Mouse (Mus musculus): ENCODE measurements around the gene Flt4. TPM values are rescaled to one million over a fixed set of nuclear protein-coding genes. Genes with fewer than 3 reads are reported as not detected.

Flt4 gene
- polyA plus RNA-seq, 1 experiment: 0.01 TPM

GRCm38 (mm10) chr11:49654651-49655050 is 45.6 kb downstream of the Flt4 start:
- no peaks in the 10 kb centered on the region for H3K79me2 ChIP-seq (ENCODE audit: control insufficient read depth, insufficient read depth)
- no peak overlapping the region for H3K4me3 ChIP-seq
- no peaks in the 10 kb centered on the region for H3K36me3 ChIP-seq (ENCODE audit: control insufficient read depth, insufficient read depth)
- no peak overlapping the region for H3K4me2 ChIP-seq (ENCODE audit: low read depth)
- no peak overlapping the region for H3ac ChIP-seq (ENCODE audit: control insufficient read depth, insufficient read length)
- no peak for TF ChIP-seq MAX (IDR thresholded peaks at IDR 0.05; ENCODE audit: low read depth)
- H3K27me3 ChIP-seq (ENCODE audit: control insufficient read depth, insufficient read depth, insufficient read length): no peaks in the 10 kb centered on the region

GRCm38 (mm10) chr11:49655501-49655900 is 46.4 kb downstream of the Flt4 start:
- Histone ChIP-seq H3K36me3 (ENCODE audit: control insufficient read depth, insufficient read depth) (no peaks in the 10 kb centered on the region), H3ac (ENCODE audit: control insufficient read depth, insufficient read length) (no peak overlapping the region), H3K4me3 (no peak overlapping the region), H3K4me2 (ENCODE audit: low read depth) (no peak overlapping the region), H3K79me2 (ENCODE audit: control insufficient read depth, insufficient read depth) (no peaks in the 10 kb centered on the region), H3K27me3 (ENCODE audit: control insufficient read depth, insufficient read depth, insufficient read length) (no peaks in the 10 kb centered on the region)
- no peak for TF ChIP-seq CEBPB (IDR thresholded peaks at IDR 0.05; ENCODE audit: insufficient read depth, poor library complexity, severe bottlenecking)
- no peak for TF ChIP-seq TCF12 (IDR thresholded peaks at IDR 0.05; ENCODE audit: insufficient read depth, poor library complexity, severe bottlenecking)
- no peak for TF ChIP-seq REST (IDR thresholded peaks at IDR 0.05; ENCODE audit: insufficient read depth, insufficient read length)
- no peak for TF ChIP-seq POLR2AphosphoS2 (IDR thresholded peaks at IDR 0.05; ENCODE audit: insufficient read length, low read depth)
- TF ChIP-seq MYOG (IDR thresholded peaks at IDR 0.05; ENCODE audit: control insufficient read depth in 1 of 3, insufficient read depth in 1 of 3, insufficient read length in 2 of 3, low read depth in 2 of 3): no peak
- TF ChIP-seq SRF (IDR thresholded peaks at IDR 0.05; ENCODE audit: control insufficient read depth, insufficient read length, low read depth): no peak
- no peak for TF ChIP-seq MYOD1 (IDR thresholded peaks at IDR 0.05; ENCODE audit: control insufficient read depth in 1 of 3, insufficient read length in 2 of 3, low read depth in 2 of 3)
- TF ChIP-seq E2F4 (IDR thresholded peaks at IDR 0.05; ENCODE audit: insufficient read depth): no peak
- no peak for TF ChIP-seq POLR2A (IDR thresholded peaks at IDR 0.05; ENCODE audit: insufficient read length, low read depth)
- TF ChIP-seq TCF3 (IDR thresholded peaks at IDR 0.05; ENCODE audit: insufficient read length, low read depth): no peak
- TF ChIP-seq MAX (IDR thresholded peaks at IDR 0.05; ENCODE audit: low read depth): no peak
- TF ChIP-seq USF1 (IDR thresholded peaks at IDR 0.05; ENCODE audit: low read depth): no peak

- Histone ChIP-seq H3K79me2 (ENCODE audit: control insufficient read depth, insufficient read depth) (no peaks in the 10 kb centered on the region), H3K4me3 (no peak overlapping the region), H3K4me2 (ENCODE audit: low read depth) (no peak overlapping the region), H3K27me3 (ENCODE audit: control insufficient read depth, insufficient read depth, insufficient read length) (no peaks in the 10 kb centered on the region), H3K36me3 (ENCODE audit: control insufficient read depth, insufficient read depth) (no peaks in the 10 kb centered on the region), H3ac (ENCODE audit: control insufficient read depth, insufficient read length) (no peak overlapping the region)
- TF ChIP-seq CEBPB (IDR thresholded peaks at IDR 0.05; ENCODE audit: insufficient read depth, poor library complexity, severe bottlenecking) (no peak), TCF12 (IDR thresholded peaks at IDR 0.05; ENCODE audit: insufficient read depth, poor library complexity, severe bottlenecking) (no peak), E2F4 (IDR thresholded peaks at IDR 0.05; ENCODE audit: insufficient read depth) (no peak), POLR2AphosphoS2 (IDR thresholded peaks at IDR 0.05; ENCODE audit: insufficient read length, low read depth) (no peak), REST (IDR thresholded peaks at IDR 0.05; ENCODE audit: insufficient read depth, insufficient read length) (no peak), TCF3 (IDR thresholded peaks at IDR 0.05; ENCODE audit: insufficient read length, low read depth) (no peak), MYOD1 (IDR thresholded peaks at IDR 0.05; ENCODE audit: control insufficient read depth in 1 of 3, insufficient read length in 2 of 3, low read depth in 2 of 3) (no peak), MAX (IDR thresholded peaks at IDR 0.05; ENCODE audit: low read depth) (no peak), SRF (IDR thresholded peaks at IDR 0.05; ENCODE audit: control insufficient read depth, insufficient read length, low read depth) (no peak), MYOG (IDR thresholded peaks at IDR 0.05; ENCODE audit: control insufficient read depth in 1 of 3, insufficient read depth in 1 of 3, insufficient read length in 2 of 3, low read depth in 2 of 3) (no peak), POLR2A (IDR thresholded peaks at IDR 0.05; ENCODE audit: insufficient read length, low read depth) (no peak), USF1 (IDR thresholded peaks at IDR 0.05; ENCODE audit: low read depth) (no peak)
These were observed 49.0 kb downstream of the Flt4 start for GRCm38 (mm10) chr11:49658065-49658464.

- Histone ChIP-seq H3K79me2 (ENCODE audit: control insufficient read depth, insufficient read depth) (no peaks in the 10 kb centered on the region), H3K27me3 (ENCODE audit: control insufficient read depth, insufficient read depth, insufficient read length) (no peaks in the 10 kb centered on the region), H3K36me3 (ENCODE audit: control insufficient read depth, insufficient read depth) (no peaks in the 10 kb centered on the region), H3K4me3 (no peak overlapping the region), H3K4me2 (ENCODE audit: low read depth) (no peak overlapping the region), H3ac (ENCODE audit: control insufficient read depth, insufficient read length) (no peak overlapping the region)
- no peak for TF ChIP-seq POLR2A (IDR thresholded peaks at IDR 0.05; ENCODE audit: insufficient read length, low read depth)
- TF ChIP-seq USF1 (IDR thresholded peaks at IDR 0.05; ENCODE audit: low read depth): no peak
- TF ChIP-seq CEBPB (IDR thresholded peaks at IDR 0.05; ENCODE audit: insufficient read depth, poor library complexity, severe bottlenecking): no peak
These were observed 49.9 kb downstream of the Flt4 start for GRCm38 (mm10) chr11:49658791-49659469.

- TF ChIP-seq POLR2A (IDR thresholded peaks at IDR 0.05; ENCODE audit: insufficient read length, low read depth): no peak
- TF ChIP-seq TCF3 (IDR thresholded peaks at IDR 0.05; ENCODE audit: insufficient read length, low read depth): no peak
- TF ChIP-seq MAX (IDR thresholded peaks at IDR 0.05; ENCODE audit: low read depth): no peak
- no peak for TF ChIP-seq CEBPB (IDR thresholded peaks at IDR 0.05; ENCODE audit: insufficient read depth, poor library complexity, severe bottlenecking)
- no peak for TF ChIP-seq REST (IDR thresholded peaks at IDR 0.05; ENCODE audit: insufficient read depth, insufficient read length)
These were observed 50.4 kb downstream of the Flt4 start for GRCm38 (mm10) chr11:49659470-49659799.

More at GRCm38 (mm10) chr11:49659470-49659799, 50.4 kb downstream of the Flt4 start:
- H3ac ChIP-seq (ENCODE audit: control insufficient read depth, insufficient read length): no peak overlapping the region
- no peaks in the 10 kb centered on the region for H3K79me2 ChIP-seq (ENCODE audit: control insufficient read depth, insufficient read depth)
- H3K4me2 ChIP-seq (ENCODE audit: low read depth): no peak overlapping the region
- H3K4me3 ChIP-seq: no peak overlapping the region
- no peaks in the 10 kb centered on the region for H3K27me3 ChIP-seq (ENCODE audit: control insufficient read depth, insufficient read depth, insufficient read length)
- H3K36me3 ChIP-seq (ENCODE audit: control insufficient read depth, insufficient read depth): no peaks in the 10 kb centered on the region
